In the genomic region with DNA sequence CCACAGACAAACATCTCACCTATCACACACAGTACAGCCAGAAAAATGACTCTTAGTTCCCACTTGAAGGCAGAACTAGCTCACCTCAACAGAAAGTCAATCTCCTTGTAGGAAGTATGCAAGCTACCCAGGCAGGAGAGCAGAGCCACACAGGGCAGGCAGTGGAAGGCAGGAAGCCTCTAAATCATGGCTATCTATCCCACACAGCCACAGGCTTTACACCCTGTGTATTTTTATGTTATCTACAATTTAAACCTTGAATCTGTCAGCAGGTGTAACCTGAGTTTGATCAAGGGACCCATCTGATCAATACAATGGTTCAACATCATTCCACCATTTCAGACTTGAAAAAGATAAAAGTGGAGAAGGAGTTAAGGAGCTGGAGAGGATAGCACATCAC, we compare ENCODE assay signal across 17 mouse cellular contexts. TPM values are rescaled to one million over a fixed set of nuclear protein-coding genes. Genes with fewer than 3 reads are reported as not detected.
DNase-seq lines count a peak whose midpoint lies in the region; ATAC-seq and TF ChIP-seq lines count a peak whose summit lies in the region.
"Had no signal": no experiment of that assay in that cellular context is flagged by ENCODE, and none has a peak within 500 bp of the region (broad histone marks: within the 10 kb centered on the region; RNA-seq: fewer than 3 reads in every experiment).

No protein-coding gene starts in this region.

- intact Hi-C loops in gastrocnemius, adult 2 months (cut with DNase I): no loop called here

- H3K36me3 ChIP-seq in E14TG2a.4 (ENCODE audit: insufficient read depth, low read length) (peaks cover 93% of the 10 kb centered on the region), ES-E14 (ENCODE audit: control insufficient read depth, insufficient read depth, low read length, poor library complexity, severe bottlenecking) (peaks cover 57% of the 10 kb centered on the region)
- H3K36me3 ChIP-seq in forebrain, embryonic 15.5 days: peaks cover 41% of the 10 kb centered on the region

- no peaks in the 10 kb centered on the region for H3K9me3 ChIP-seq in E14TG2a.4 (ENCODE audit: low read length)
- H3K9me3 ChIP-seq in ES-E14 (ENCODE audit: control insufficient read depth, insufficient read depth, low read depth, low read length): no peaks in the 10 kb centered on the region
- H3K9me3 ChIP-seq in forebrain, embryonic 15.5 days: no peaks in the 10 kb centered on the region
- H3K9me3 ChIP-seq: forebrain, embryonic 10.5 days; forebrain, embryonic 13.5 days; hindbrain, embryonic 12.5 days; hindbrain, embryonic 15.5 days had no signal

- H3K4me1 ChIP-seq in E14TG2a.4 (replicated peaks; ENCODE audit: low read depth, low read length): peaks cover 95% of the 10 kb centered on the region
- H3K4me1 ChIP-seq in ES-E14 (ENCODE audit: control insufficient read depth in 2 of 2, insufficient read depth in 2 of 2, low read length in 2 of 2, poor library complexity in 1 of 2): peaks cover 19 to 44% of the 10 kb centered on the region in 2 experiments
- H3K4me1 ChIP-seq in forebrain, embryonic 15.5 days: peaks cover 53% of the 10 kb centered on the region

- H3K4me3 ChIP-seq in gastrocnemius, adult 2 months: no peak overlapping the region
- peak overlapping the region; percentile 92 for H3K4me3 ChIP-seq in E14TG2a.4 (replicated peaks; ENCODE audit: low read length)
- no peak overlapping the region for H3K4me3 ChIP-seq in ES-E14 (ENCODE audit: insufficient read depth in 1 of 2, low read depth in 1 of 2, low read length in 2 of 2, poor library complexity in 1 of 2, severe bottlenecking in 1 of 2)
- no peak overlapping the region for H3K4me3 ChIP-seq in forebrain, embryonic 15.5 days
- H3K4me3 ChIP-seq: forebrain, embryonic 10.5 days; forebrain, embryonic 13.5 days; hindbrain, embryonic 12.5 days; hindbrain, embryonic 15.5 days had no signal

- H3K4me2 ChIP-seq in forebrain, embryonic 15.5 days (replicated peaks): no peak overlapping the region
- H3K4me2 ChIP-seq: forebrain, embryonic 13.5 days; heart, embryonic 11.5 days; hindbrain, embryonic 12.5 days; hindbrain, embryonic 15.5 days had no signal

- in situ Hi-C loops in ES-E14 (cut with MboI; ENCODE audit: low sequenced_read_pairs in 2 of 2, unreplicated experiment in 2 of 2): no loop called here

- H3K27me3 ChIP-seq in E14TG2a.4 (ENCODE audit: insufficient read depth, low read length): no peaks in the 10 kb centered on the region
- H3K27me3 ChIP-seq in forebrain, embryonic 15.5 days: no peaks in the 10 kb centered on the region
- H3K27me3 ChIP-seq: CH12.LX; forebrain, embryonic 13.5 days; hindbrain, embryonic 12.5 days; hindbrain, embryonic 15.5 days had no signal

- no peak overlapping the region; the same call in 1 of the 2 replicates for H3K9ac ChIP-seq in ES-E14 (ENCODE audit: insufficient read depth, low read depth, low read length, poor library complexity, severe bottlenecking)
- H3K9ac ChIP-seq in forebrain, embryonic 15.5 days (replicated peaks): no peak overlapping the region
- H3K9ac ChIP-seq: forebrain, embryonic 13.5 days; hindbrain, embryonic 12.5 days; hindbrain, embryonic 15.5 days had no signal

- no peak for TF ChIP-seq CTCF in gastrocnemius, adult 2 months (IDR thresholded peaks at IDR 0.05)
- no peak for TF ChIP-seq CTCF in E14TG2a.4 (conservative IDR thresholded peaks at IDR 0.05; ENCODE audit: low read length)

- ATAC-seq in megakaryocyte progenitor cell, adult 5-6 weeks (replicated peaks; ENCODE audit: poor library complexity): peak; percentile 30; the same call in 1 of the 2 replicates
- no peak for ATAC-seq in forebrain, embryonic 15.5 days (replicated peaks)
- ATAC-seq: activated CD4-positive, CD25-positive, alpha-beta regulatory T cell, adult 4 months; forebrain, embryonic 13.5 days; intestine, postnatal 0 days had no signal

- no peak for DNase-seq in gastrocnemius, adult 2 months
- no peak for DNase-seq in gastrocnemius, adult 18-20 months (ENCODE audit: low spot score)
- no peak for DNase-seq in ES-E14 (ENCODE audit: low read depth, low spot score)
- DNase-seq in layer of hippocampus, adult 9-11 months: no peak
- DNase-seq: adrenal gland, postnatal 10 days; B cell, adult 2 months had no signal

- H3K27ac ChIP-seq in gastrocnemius, adult 2 months: peak overlapping the region; percentile 69
- H3K27ac ChIP-seq in ES-E14 (ENCODE audit: insufficient read depth, low read depth, low read length, poor library complexity, severe bottlenecking): peak overlapping the region; percentile 14; the same call in 1 of the 2 replicates
- no peak overlapping the region for H3K27ac ChIP-seq in forebrain, embryonic 15.5 days (replicated peaks)
- H3K27ac ChIP-seq: forebrain, embryonic 10.5 days; forebrain, embryonic 13.5 days; hindbrain, embryonic 12.5 days; hindbrain, embryonic 15.5 days had no signal

TF ChIP-seq in ES-E14, 5 proteins besides CTCF, POLR2A, EP300 and RAD21:
- TF ChIP-seq ZNF384 (IDR thresholded peaks at IDR 0.05; ENCODE audit: low read depth, low read length): no peak
- TF ChIP-seq HCFC1 (IDR thresholded peaks at IDR 0.05; ENCODE audit: borderline replicate concordance, insufficient read depth, low read length): no peak
- TF ChIP-seq ZC3H11A (IDR thresholded peaks at IDR 0.05; ENCODE audit: borderline replicate concordance, low read depth, low read length): no peak
- no peak for TF ChIP-seq MAFK (IDR thresholded peaks at IDR 0.05; ENCODE audit: insufficient read depth, low read depth, low read length)
- no peak for TF ChIP-seq CHD2 (IDR thresholded peaks at IDR 0.05; ENCODE audit: low read depth, low read length)

RNA-seq across cellular contexts. Expression of a gene that starts 7.1 kb away (rescaled TPM):
- 10 to 100 TPM; 49.1 to 70.6 TPM for total RNA-seq in gastrocnemius, adult 2 months (2021)
- 10 to 100 TPM; 57.4 to 66.1 TPM for total RNA-seq in gastrocnemius, adult 18-20 months (2021)
- 82.7 and 136 TPM in 2 replicates for total RNA-seq in ES-E14 (2012; rRNA removed)
- total RNA-seq in megakaryocyte progenitor cell, adult 5-6 weeks (2015): 13.7 and 16.4 TPM in 2 replicates
- total RNA-seq in megakaryocyte progenitor cell, adult 5-6 weeks (2017): 4.1 and 5.9 TPM in 2 replicates
- 45.0 and 46.6 TPM in 2 replicates for polyA plus RNA-seq in forebrain, embryonic 15.5 days (2015; fragmentation: Nextera tagmentation; extraction: Ambion mirVana)

RNA-seq across cellular contexts. Expression of a gene that starts 22.4 kb away (rescaled TPM):
- total RNA-seq in gastrocnemius, adult 2 months (2021): 10 to 100 TPM in 1 of 2 experiments, 1 to 10 TPM in 1; 8.7 to 13.8 TPM
- total RNA-seq in gastrocnemius, adult 18-20 months (2021): 10 to 100 TPM; 10.7 to 11.4 TPM
- 62.1 and 68.2 TPM in 2 replicates for total RNA-seq in ES-E14 (2012; rRNA removed)
- 20.1 and 22.3 TPM in 2 replicates for total RNA-seq in megakaryocyte progenitor cell, adult 5-6 weeks (2015)
- total RNA-seq in megakaryocyte progenitor cell, adult 5-6 weeks (2017): 60.3 and 68.1 TPM in 2 replicates
- 23.6 and 25.7 TPM in 2 replicates for polyA plus RNA-seq in forebrain, embryonic 15.5 days (2015; fragmentation: Nextera tagmentation; extraction: Ambion mirVana)

RNA-seq across cellular contexts. Expression of a gene that starts 32.3 kb away (rescaled TPM):
- total RNA-seq in gastrocnemius, adult 2 months (2021): 10 to 100 TPM; 20.2 to 22.9 TPM
- 10 to 100 TPM; 21.2 to 24.9 TPM for total RNA-seq in gastrocnemius, adult 18-20 months (2021)
- total RNA-seq in ES-E14 (2012; rRNA removed): 56.7 and 62.2 TPM in 2 replicates
- 94.1 and 115 TPM in 2 replicates for total RNA-seq in megakaryocyte progenitor cell, adult 5-6 weeks (2015)
- 41.0 and 41.7 TPM in 2 replicates for total RNA-seq in megakaryocyte progenitor cell, adult 5-6 weeks (2017)
- 56.6 and 62.1 TPM in 2 replicates for polyA plus RNA-seq in forebrain, embryonic 15.5 days (2015; fragmentation: Nextera tagmentation; extraction: Ambion mirVana)

RNA-seq across cellular contexts. Expression of a gene that starts 36.8 kb away (rescaled TPM):
- total RNA-seq in gastrocnemius, adult 2 months (2021): 10 to 100 TPM; 14.1 to 19.4 TPM
- 10 to 100 TPM; 11.8 to 15.6 TPM for total RNA-seq in gastrocnemius, adult 18-20 months (2021)
- 21.7 and 22.9 TPM in 2 replicates for total RNA-seq in ES-E14 (2012; rRNA removed)
- 53.7 and 69.4 TPM in 2 replicates for total RNA-seq in megakaryocyte progenitor cell, adult 5-6 weeks (2015)
- 61.3 and 76.2 TPM in 2 replicates for total RNA-seq in megakaryocyte progenitor cell, adult 5-6 weeks (2017)
- 11.2 and 11.9 TPM in 2 replicates for polyA plus RNA-seq in forebrain, embryonic 15.5 days (2015; fragmentation: Nextera tagmentation; extraction: Ambion mirVana)

RNA-seq across cellular contexts. Expression of a gene that starts 37.0 kb away (rescaled TPM):
- total RNA-seq in gastrocnemius, adult 2 months (2021): 1 to 10 TPM in 1 of 2 experiments, under 1 TPM in 1; 0.92 to 1.1 TPM
- total RNA-seq in gastrocnemius, adult 18-20 months (2021): under 1 TPM; 0.76 to 0.80 TPM
- total RNA-seq in ES-E14 (2012; rRNA removed): 43.4 and 46.6 TPM in 2 replicates
- total RNA-seq in megakaryocyte progenitor cell, adult 5-6 weeks (2015): 29.8 and 30.4 TPM in 2 replicates
- 27.4 and 32.9 TPM in 2 replicates for total RNA-seq in megakaryocyte progenitor cell, adult 5-6 weeks (2017)
- polyA plus RNA-seq in forebrain, embryonic 15.5 days (2015; fragmentation: Nextera tagmentation; extraction: Ambion mirVana): 13.1 and 14.3 TPM in 2 replicates
